Mouse (Mus musculus): ENCODE measurements around the gene Gpr55.

Gene Gpr55

DNA sequence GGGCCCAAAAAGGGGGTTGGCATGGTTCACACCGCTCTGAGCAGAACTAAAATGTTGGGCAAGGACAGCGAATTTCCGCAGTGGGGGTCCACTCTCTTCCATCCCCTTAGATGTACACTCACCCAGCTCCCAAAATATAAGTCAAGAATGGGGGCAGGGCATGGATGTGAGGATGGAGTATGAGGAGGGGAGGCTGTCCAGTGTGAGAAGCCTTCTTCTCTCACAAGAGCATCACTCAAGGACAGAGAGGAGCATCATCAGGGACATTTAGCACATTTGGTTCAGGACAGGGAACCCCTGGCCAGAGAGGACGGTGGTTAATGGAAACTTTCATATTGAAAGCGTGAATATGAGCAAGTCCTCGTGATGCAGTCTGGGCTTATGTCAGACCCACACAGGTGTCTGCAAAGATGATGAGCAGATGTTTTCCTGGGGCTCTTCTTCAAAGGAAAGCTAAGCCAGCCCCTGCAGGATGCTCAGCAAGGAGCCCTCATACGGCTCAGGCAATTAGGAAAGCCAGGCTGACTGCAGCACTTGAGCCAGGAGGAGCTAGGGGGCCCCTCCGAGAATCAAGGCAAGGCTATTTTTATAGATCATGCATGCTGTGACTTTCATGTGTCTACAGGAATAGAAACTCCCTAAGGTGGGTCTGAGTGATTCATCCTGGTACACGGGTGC lies 2.7 kb downstream of the Gpr55 start:
- no peak for DNase-seq (ENCODE audit: low spot score in 2 of 2)

DNA sequence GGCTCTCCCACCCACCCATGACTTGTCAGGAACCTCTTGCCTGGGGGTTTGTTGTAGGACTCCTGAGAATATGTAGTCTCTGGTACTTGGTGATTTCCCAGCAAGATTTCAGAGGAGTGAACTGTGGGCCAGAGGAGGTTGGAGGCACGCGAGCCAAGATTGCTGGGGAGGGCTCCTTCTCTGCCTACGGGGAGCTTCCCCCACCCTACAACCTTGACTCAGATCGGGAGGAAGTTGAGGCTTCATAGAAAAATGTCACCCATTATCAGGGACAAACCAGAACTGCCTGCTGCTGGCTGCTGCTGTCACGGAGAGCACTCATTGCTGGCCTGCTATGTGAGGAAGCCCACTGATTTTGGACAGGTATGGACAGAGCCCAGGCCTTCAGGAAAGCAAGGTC lies 3.5 kb downstream of the Gpr55 start:
- no peak for DNase-seq (ENCODE audit: low spot score in 2 of 2)

DNA sequence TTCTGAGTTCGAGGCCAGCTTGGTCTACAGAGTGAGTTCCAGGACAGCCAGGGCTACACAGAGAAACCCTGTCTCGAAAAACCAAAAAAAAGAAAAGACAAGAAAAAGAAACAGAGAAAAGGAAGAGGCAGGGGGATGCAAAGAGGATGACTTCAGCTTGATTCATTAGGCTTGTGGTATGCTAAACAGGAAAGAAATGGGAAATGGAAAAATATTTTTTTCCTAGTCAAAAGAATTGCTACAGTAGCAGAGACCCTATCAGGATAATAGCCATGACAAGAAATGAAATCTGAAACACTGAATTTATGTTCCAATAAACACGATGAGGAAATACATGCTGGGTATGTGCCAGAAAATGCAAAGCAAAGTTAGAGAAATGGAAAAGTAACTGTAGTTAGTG lies 5.7 kb downstream of the Gpr55 start:
- no peak for DNase-seq (ENCODE audit: low spot score in 2 of 2)

DNA sequence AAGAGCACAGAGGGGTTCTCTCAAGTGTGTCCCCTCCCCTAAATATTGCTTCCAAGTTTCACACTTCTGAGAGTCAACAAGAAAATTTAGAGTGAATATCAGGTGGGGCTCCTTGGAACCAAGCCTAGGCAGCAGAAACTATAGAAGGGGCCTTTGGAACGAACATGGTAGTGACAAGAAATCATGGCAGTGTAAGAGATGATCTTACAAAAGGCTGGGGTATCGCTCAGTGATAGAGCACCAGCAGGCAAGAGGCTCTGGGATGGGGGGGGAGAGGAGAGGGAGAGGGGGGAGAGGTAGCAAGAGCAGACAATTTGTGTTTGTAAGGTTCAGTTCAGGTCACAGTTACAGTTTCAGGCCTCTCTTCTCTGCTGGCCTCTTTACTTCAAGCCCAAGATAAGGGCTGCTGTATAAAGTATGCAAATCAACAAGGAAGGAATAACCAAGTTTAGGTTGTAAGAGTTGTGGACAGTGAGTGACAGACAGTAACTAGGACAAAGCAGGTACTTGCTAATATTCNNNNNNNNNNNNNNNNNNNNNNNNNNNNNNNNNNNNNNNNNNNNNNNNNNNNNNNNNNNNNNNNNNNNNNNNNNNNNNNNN lies 11.6 kb downstream of the Gpr55 start:
- no peak for DNase-seq (ENCODE audit: low spot score in 2 of 2)

DNA sequence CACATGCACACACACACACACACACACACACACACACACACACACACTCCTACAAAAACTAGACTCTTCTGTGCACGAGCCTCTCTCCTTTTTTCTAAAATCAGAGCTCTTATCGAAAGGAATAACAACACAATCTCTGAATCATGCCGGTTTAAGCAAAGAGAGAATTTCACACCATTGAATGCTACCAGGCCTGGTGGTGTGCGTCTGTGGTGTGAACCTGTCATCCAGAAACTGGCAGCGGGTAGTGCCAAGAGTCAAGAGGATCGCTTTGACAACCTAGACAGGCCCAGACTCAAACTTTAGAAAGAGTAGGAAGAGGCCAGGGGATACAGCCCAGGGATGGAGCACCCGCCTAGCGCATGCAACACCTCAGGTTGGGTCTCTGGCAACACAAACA lies 18.5 kb downstream of the Gpr55 start:
- DNase-seq (ENCODE audit: low spot score in 2 of 2) = no peak

GRCm38 (mm10) chr1:85937323-85937722 lies 23.5 kb downstream of the Gpr55 start:
- no peak for DNase-seq (ENCODE audit: low spot score in 2 of 2)

- no peak for DNase-seq (ENCODE audit: low spot score in 2 of 2)
These were observed 24.5 kb downstream of the Gpr55 start for GRCm38 (mm10) chr1:85936265-85936664.

GRCm38 (mm10) chr1:85935148-85935852 lies 25.5 kb downstream of the Gpr55 start:
- no peak for DNase-seq (ENCODE audit: low spot score in 2 of 2)

GRCm38 (mm10) chr1:85934560-85934959 lies 26.2 kb downstream of the Gpr55 start:
- DNase-seq (ENCODE audit: low spot score in 2 of 2) = no peak

DNA sequence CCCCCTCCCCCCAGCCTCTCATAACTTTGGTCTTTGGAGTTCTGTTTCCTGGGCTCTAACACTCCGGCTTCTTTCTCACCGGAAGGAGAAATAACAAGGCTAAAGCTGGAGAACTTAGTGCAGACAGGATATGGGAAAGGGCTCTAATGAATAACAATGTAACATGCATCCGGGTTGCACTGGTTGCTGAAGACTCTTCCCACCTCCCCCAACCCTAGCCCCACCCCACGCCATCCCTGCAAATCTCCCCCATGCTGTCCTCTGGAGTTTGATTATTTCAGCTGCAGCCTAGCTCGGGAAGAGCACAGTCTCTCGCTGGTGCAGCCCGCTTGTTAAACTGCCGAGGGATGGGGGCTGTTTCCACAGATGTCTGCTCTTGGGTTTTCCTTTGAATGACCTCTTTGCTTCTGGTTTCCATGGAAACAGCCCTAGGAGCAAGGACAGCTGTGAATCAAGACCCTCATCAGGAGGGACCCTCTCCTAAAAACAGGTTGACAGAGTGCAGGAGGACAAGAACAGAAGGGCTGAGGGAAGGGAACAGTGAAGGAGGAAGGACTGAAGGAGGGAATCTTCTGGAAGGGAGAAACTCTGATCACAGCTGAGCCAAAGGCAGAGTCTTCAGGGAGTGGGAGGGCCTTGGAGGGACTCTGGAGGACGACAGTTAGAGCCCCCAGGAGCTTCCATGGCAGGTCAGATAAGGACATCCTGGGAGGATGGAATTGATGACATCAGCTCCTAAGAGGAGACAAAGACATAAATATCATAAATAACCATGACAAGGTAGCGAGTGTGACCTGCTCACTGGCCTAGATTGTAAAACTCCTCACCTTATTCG lies 27.0 kb downstream of the Gpr55 start:
- DNase-seq (ENCODE audit: low spot score in 2 of 2) = no peak

DNA sequence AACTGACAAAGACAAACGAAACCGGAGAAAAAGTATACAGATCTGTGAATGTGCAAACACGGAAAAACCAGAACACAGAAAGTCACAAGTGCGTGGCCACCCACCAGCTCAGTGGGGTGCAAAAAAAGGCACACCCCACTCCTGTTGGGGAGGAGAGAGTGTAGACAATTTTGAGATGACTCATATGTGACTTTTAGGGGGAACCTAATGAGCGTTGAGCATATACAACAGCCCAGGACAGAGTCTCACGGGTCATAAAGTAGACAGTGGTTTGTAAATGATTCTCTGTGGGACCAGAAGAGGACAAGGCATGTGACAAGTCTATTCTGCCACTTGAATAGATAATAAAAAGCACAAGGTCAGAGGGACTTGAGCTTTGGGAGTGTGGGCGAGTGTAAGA lies 27.6 kb downstream of the Gpr55 start:
- no peak for DNase-seq (ENCODE audit: low spot score in 2 of 2)

DNA sequence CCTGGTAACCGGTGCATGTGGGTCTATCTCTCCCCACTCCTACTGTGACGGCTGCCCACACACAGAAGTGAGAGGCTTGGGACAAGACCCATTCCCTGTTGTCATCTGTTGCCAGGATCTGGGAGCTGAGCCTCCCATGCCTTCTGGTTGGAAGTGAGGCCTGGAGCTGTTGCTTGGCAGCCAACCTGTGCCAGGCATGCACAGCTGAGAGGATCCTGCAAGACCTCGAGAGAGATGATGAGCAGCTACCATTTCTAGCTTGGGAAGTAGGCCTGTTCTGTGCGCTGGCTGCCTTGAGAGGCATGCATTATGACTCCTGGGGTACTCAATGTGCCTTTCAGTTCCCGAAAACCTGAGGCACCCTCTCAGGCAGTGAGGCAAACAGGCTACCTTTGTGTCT lies 29.6 kb downstream of the Gpr55 start:
- DNase-seq (ENCODE audit: low spot score in 2 of 2) = no peak

DNA sequence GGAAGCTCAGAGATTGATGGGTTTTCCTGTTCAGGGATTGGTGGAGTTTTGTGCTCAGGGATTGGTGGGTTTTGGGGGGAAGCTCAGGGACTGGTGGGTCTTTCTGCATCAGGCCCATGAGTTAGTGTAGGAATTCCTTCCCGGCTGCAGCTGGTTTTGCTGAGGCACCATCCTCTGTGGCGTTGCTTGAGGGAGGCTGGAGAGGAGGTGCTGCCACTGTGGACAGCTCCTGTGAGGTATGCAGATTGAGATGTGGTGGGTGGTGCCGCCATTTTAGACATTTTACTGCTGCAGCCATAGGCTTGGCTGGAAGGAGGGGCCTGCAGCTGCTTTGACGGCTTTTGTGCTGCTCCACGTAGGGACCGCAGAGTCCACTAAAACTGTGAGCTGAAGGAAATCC lies 31.4 kb downstream of the Gpr55 start:
- DNase-seq (ENCODE audit: low spot score in 2 of 2) = no peak

DNA sequence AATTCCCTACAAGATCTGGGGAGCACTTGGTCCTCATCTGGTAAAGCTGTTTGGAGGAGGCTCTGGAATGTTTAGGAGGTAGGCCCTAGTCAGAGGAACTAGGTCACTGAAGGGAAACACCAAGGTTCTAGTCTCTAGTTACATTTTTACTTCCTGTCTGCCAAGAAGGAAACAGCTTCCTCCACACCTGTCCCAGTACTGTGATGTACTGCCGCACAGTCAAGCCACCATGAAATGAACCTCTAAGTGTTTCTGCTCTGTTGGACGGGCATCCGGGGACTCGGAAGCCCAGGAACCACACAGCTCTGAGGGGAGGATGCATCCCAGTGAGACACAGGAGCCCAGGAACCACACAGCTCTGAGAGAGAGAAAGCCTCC lies 32.1 kb downstream of the Gpr55 start:
- DNase-seq (ENCODE audit: low spot score in 2 of 2) = no peak

DNA sequence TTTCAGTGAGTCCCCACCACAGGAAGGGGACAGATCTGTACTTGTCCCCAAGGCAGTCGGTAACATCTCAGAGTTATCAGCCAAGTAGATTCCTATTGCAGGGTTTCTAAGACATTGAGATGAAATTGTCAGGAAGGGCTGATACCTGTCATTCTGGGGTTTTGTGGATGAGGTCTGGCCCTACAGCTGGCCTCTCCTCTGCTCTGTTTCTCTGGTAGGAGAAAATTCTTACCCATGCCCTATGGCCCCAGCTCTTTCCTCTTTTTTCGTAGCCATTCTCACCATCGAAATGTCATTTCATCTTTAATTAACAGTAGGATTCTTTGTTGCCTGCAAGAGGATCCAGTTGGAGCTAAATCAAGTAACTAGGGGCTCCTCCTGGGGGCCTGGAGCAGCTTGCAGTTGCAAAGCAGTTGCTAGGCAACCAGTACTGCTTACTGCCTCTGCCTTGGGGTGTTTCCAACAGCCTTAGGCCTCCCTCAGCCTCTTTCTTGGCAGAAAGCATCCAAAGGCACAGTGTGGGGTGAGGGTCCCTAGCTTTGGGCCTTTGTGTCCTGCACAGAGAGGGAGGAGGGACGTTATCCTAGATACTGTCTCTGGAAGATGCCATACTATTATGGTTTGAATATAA lies 32.6 kb downstream of the Gpr55 start, which contains the start of gene 4933407L21Rik:
Gene 4933407L21Rik (plus strand): TSS at position 427 of the 631 bp plus-strand sequence.
- no peak for DNase-seq (ENCODE audit: low spot score in 2 of 2)

DNA sequence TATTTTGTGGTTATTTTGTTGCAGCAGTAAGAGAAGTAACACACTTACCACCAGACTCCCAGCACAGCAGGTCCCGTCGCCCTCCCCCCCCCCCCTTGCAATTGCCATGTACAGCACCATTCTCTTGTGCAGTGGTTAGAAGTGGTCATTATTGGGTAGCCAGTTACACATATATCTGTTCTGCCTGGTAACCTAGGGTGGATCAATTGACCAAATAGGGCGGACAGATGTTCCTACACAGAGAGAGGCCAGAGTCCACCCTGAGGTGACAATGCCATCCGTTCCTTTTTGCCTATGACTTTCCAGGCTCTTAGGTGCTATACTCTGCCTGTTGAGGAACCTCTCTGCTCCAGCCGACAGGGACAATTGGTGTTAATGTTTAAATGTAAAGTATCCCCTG lies 35.6 kb downstream of the Gpr55 start:
- DNase-seq (ENCODE audit: low spot score in 2 of 2) = no peak

- no peak for DNase-seq (ENCODE audit: low spot score in 2 of 2)
These were observed 38.0 kb downstream of the Gpr55 start for GRCm38 (mm10) chr1:85922865-85923211.

DNA sequence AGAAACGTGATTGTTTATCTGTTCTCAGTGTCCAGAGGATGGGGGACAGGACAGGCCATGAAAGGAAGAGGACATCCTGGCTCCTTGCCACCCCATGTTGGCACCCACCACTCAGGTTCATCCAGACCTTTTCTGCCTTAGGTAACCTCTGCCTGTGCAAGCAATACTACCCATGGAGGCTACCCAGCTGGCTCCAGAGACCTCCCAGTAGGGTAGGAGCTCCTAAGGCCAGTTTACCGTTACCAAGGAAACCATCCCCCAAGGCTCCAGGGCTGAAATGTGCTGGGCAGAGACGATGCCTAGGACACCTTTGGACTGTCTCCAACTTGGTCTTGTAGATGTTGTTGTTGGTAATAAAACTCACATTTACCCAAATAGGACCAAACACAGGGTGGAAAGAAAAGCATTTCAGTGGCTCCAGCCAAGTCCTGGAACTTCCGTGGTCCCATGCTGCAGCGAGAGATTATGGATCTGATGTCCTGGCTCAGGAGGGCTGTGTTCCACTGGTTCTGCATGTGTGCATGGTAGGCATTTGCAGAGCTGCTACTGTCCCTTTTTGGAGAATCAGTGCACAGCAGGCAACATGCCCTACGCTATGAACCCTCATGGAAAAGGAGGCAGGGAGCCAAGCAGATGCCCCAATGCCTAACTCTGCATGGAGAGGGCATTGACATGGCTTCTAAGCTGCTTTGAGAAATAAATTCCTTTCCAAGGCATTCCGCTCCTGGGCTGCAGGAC lies 38.5 kb downstream of the Gpr55 start:
- DNase-seq (ENCODE audit: low spot score in 2 of 2) = no peak

- no peak for DNase-seq (ENCODE audit: low spot score in 2 of 2)
These were observed 39.1 kb downstream of the Gpr55 start for GRCm38 (mm10) chr1:85921725-85922124.

DNA sequence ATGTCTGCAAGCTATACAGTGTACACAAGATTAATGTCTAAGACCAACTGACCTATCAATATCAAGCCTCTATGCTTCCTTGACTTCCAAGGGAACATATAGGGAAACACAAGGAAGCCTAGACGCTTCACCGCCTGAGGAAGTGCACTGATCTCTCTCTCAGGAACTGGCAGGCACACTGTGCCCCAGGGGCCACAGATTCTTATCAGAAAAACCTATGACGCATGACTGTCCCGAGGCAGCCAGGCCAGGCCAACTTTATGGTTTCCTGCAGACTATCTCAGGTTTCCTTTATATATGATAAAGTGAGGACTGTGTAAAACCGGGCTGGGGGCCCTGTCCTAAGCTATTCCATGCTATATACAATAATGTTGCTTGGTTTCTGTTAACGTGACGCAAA lies 41.2 kb downstream of the Gpr55 start:
- DNase-seq (ENCODE audit: low spot score in 2 of 2) = no peak

GRCm38 (mm10) chr1:85916830-85917450 lies 43.9 kb downstream of the Gpr55 start:
- no peak for DNase-seq (ENCODE audit: low spot score in 2 of 2)
